Mouse (Mus musculus): ENCODE data around the gene Qser1.
"Not testable (repeated sequence)": the region's sequence is repeated elsewhere in the genome, so short reads cannot be mapped to it uniquely, and the experiment has no call there.

Qser1 gene

GRCm38 (mm10) chr2:104816371-104816827, at the start of gene Qser1:
Gene Qser1, minus strand, starts transcription at chr2:104816760.
- no peak for DNase-seq

GRCm38 (mm10) chr2:104864176-104864860, 47.8 kb upstream of the Qser1 start:
- DNase-seq: no peak

- DNase-seq: no peak
Observed at GRCm38 (mm10) chr2:104860426-104860825, 43.9 kb upstream of the Qser1 start.

GRCm38 (mm10) chr2:104859060-104859459, 42.5 kb upstream of the Qser1 start:
- no peak for DNase-seq

- not testable (repeated sequence) for DNase-seq
Observed at GRCm38 (mm10) chr2:104858083-104858482, 41.5 kb upstream of the Qser1 start.

- DNase-seq: no peak
Observed at GRCm38 (mm10) chr2:104856218-104856617, 39.7 kb upstream of the Qser1 start.

GRCm38 (mm10) chr2:104855732-104856131, 39.2 kb upstream of the Qser1 start:
- no peak for DNase-seq

- DNase-seq: no peak
Observed at GRCm38 (mm10) chr2:104854836-104855235, 38.3 kb upstream of the Qser1 start.

GRCm38 (mm10) chr2:104852546-104852945, 36.0 kb upstream of the Qser1 start:
- no peak for DNase-seq

- peak; percentile 54 for DNase-seq
Observed at GRCm38 (mm10) chr2:104851686-104852085, 35.1 kb upstream of the Qser1 start.

- no peak for DNase-seq
Observed at GRCm38 (mm10) chr2:104849991-104850359, 33.4 kb upstream of the Qser1 start.

GRCm38 (mm10) chr2:104849276-104849990, 32.9 kb upstream of the Qser1 start, which contains the start of gene Prrg4:
Gene Prrg4, minus strand, starts transcription at chr2:104849876.
- DNase-seq: peak; percentile 71

GRCm38 (mm10) chr2:104848235-104849161, 31.9 kb upstream of the Qser1 start:
- DNase-seq: peak; percentile 22

GRCm38 (mm10) chr2:104847645-104848044, 31.1 kb upstream of the Qser1 start:
- DNase-seq: peak; percentile 53

GRCm38 (mm10) chr2:104846638-104847414, 30.3 kb upstream of the Qser1 start:
- DNase-seq: peak; percentile 27

GRCm38 (mm10) chr2:104842559-104842958, 26.0 kb upstream of the Qser1 start:
- DNase-seq: no peak

GRCm38 (mm10) chr2:104841736-104842135, 25.2 kb upstream of the Qser1 start:
- DNase-seq: no peak

GRCm38 (mm10) chr2:104840974-104841373, 24.4 kb upstream of the Qser1 start:
- no peak for DNase-seq

- DNase-seq: no peak
Observed at GRCm38 (mm10) chr2:104832486-104832885, 15.9 kb upstream of the Qser1 start.

GRCm38 (mm10) chr2:104826191-104826590, 9.6 kb upstream of the Qser1 start:
- DNase-seq: no peak

- DNase-seq: not testable (repeated sequence)
Observed at GRCm38 (mm10) chr2:104818763-104819162, 2.2 kb upstream of the Qser1 start.

All from embryo, embryonic 11 days (tissue).